In genomic region chr10:23674633-23675515, GRCm38 (mm10) we compare ENCODE assay signal across 7 mouse cellular contexts.
DNase-seq lines count a peak whose midpoint lies in the region; ATAC-seq lines count a peak whose summit lies in the region.

No protein-coding gene starts in this region.

- no peak overlapping the region for H3K4me3 ChIP-seq in midbrain, embryonic 11.5 days (ENCODE audit: low read depth, low read length)
- H3K4me3 ChIP-seq in liver, embryonic 11.5 days (ENCODE audit: low read depth, low read length) = no peak overlapping the region

- WGBS in midbrain, embryonic 11.5 days = 32% methylated on average over 16 of the region's 16 CpGs
- WGBS in liver, embryonic 11.5 days = 78% methylated on average over 16 of the region's 16 CpGs

- peak overlapping the region; percentile 36; the same call in 1 of the 2 replicates for H3K9ac ChIP-seq in midbrain, embryonic 11.5 days (ENCODE audit: low read length)
- no peak overlapping the region for H3K9ac ChIP-seq in liver, embryonic 11.5 days (ENCODE audit: low read depth, low read length)

- no peaks in the 10 kb centered on the region for H3K36me3 ChIP-seq in midbrain, embryonic 11.5 days (ENCODE audit: control insufficient read depth, insufficient read depth, low read length)
- H3K36me3 ChIP-seq in liver, embryonic 11.5 days (ENCODE audit: control insufficient read depth, insufficient read depth, low read length) = no peaks in the 10 kb centered on the region

- peak overlapping the region; percentile 22; the same call in 1 of the 2 replicates for H3K4me2 ChIP-seq in midbrain, embryonic 11.5 days
- H3K4me2 ChIP-seq in liver, embryonic 11.5 days = no peak overlapping the region

- peak; percentile 73 for DNase-seq in adrenal gland, postnatal 10 days
- peak; percentile 63 for DNase-seq in embryo, embryonic 10 days (ENCODE audit: low spot score)
- peak; percentile 28 for DNase-seq in gastrocnemius, postnatal 25 days
- DNase-seq in midbrain, embryonic 11.5 days (ENCODE audit: low spot score, missing footprints) = peak; percentile 94
- DNase-seq in spleen, postnatal 10 days (ENCODE audit: low spot score in 2 of 2) = no peak
- no peak for DNase-seq in liver, embryonic 11.5 days (ENCODE audit: low spot score)
- DNase-seq in heart, adult 8-10 months (ENCODE audit: low spot score) = no peak

- H3K27ac ChIP-seq in midbrain, embryonic 11.5 days (ENCODE audit: low read depth, low read length) = peak overlapping the region; percentile 75
- no peak overlapping the region for H3K27ac ChIP-seq in liver, embryonic 11.5 days (ENCODE audit: low read depth, low read length)

- H3K4me1 ChIP-seq in midbrain, embryonic 11.5 days (ENCODE audit: control insufficient read depth, insufficient read depth, low read length) = peaks cover 6% of the 10 kb centered on the region
- H3K4me1 ChIP-seq in liver, embryonic 11.5 days (replicated peaks; ENCODE audit: control insufficient read depth, insufficient read depth, low read length) = no peaks in the 10 kb centered on the region

- H3K27me3 ChIP-seq in midbrain, embryonic 11.5 days (ENCODE audit: control insufficient read depth, insufficient read depth, low read length) = no peaks in the 10 kb centered on the region
- no peaks in the 10 kb centered on the region for H3K27me3 ChIP-seq in liver, embryonic 11.5 days (replicated peaks; ENCODE audit: control insufficient read depth, insufficient read depth, low read length)

- H3K9me3 ChIP-seq in midbrain, embryonic 11.5 days (ENCODE audit: control insufficient read depth, low read length) = no peaks in the 10 kb centered on the region
- no peaks in the 10 kb centered on the region for H3K9me3 ChIP-seq in liver, embryonic 11.5 days (ENCODE audit: control insufficient read depth, low read length)

- peak; percentile 91 for ATAC-seq in midbrain, embryonic 11.5 days (ENCODE audit: low FRiP score)
- ATAC-seq in liver, embryonic 11.5 days (replicated peaks; ENCODE audit: low FRiP score) = no peak

Comparison
In these comparisons a context has a peak if more than half of its experiments do, and no peak if none do; other contexts are left out.
1. DNase-seq: peak in adrenal gland, postnatal 10 days (single experiment), embryo, embryonic 10 days (single experiment), gastrocnemius, postnatal 25 days (single experiment) and midbrain, embryonic 11.5 days (single experiment); none in spleen, postnatal 10 days (0 of 2), liver, embryonic 11.5 days (single experiment) and heart, adult 8-10 months (single experiment).